Mouse (Mus musculus): ENCODE results near the gene Slco3a1. TPM values are rescaled to one million over a fixed set of nuclear protein-coding genes. Genes with fewer than 3 reads are reported as not detected.

Slco3a1 gene
- total RNA-seq, 2 experiments from 2014 or later = 3.3 to 4.4 TPM

GRCm38 (mm10) chr7:74399729-74400128 lies 154.9 kb downstream of the Slco3a1 start:
- no peak for ATAC-seq (replicated peaks; ENCODE audit: low FRiP score, poor library complexity, severe bottlenecking)

GRCm38 (mm10) chr7:74399154-74399553 lies 155.4 kb downstream of the Slco3a1 start:
- ATAC-seq (replicated peaks; ENCODE audit: low FRiP score, poor library complexity, severe bottlenecking) = no peak

- no peak for ATAC-seq (replicated peaks; ENCODE audit: low FRiP score, poor library complexity, severe bottlenecking)
Observed at GRCm38 (mm10) chr7:74398326-74398725, 156.3 kb downstream of the Slco3a1 start.

- ATAC-seq (replicated peaks; ENCODE audit: low FRiP score, poor library complexity, severe bottlenecking) = no peak
Observed at GRCm38 (mm10) chr7:74391451-74391873, 163.1 kb downstream of the Slco3a1 start.

GRCm38 (mm10) chr7:74389570-74389969 lies 165.0 kb downstream of the Slco3a1 start:
- no peak for ATAC-seq (replicated peaks; ENCODE audit: low FRiP score, poor library complexity, severe bottlenecking)

GRCm38 (mm10) chr7:74386257-74386656 lies 168.3 kb downstream of the Slco3a1 start:
- no peak for ATAC-seq (replicated peaks; ENCODE audit: low FRiP score, poor library complexity, severe bottlenecking)

- no peak for ATAC-seq (replicated peaks; ENCODE audit: low FRiP score, poor library complexity, severe bottlenecking)
Observed at GRCm38 (mm10) chr7:74383040-74383666, 171.4 kb downstream of the Slco3a1 start.

GRCm38 (mm10) chr7:74382286-74382685 lies 172.3 kb downstream of the Slco3a1 start:
- no peak for ATAC-seq (replicated peaks; ENCODE audit: low FRiP score, poor library complexity, severe bottlenecking)

GRCm38 (mm10) chr7:74381881-74382281 lies 172.7 kb downstream of the Slco3a1 start:
- ATAC-seq (replicated peaks; ENCODE audit: low FRiP score, poor library complexity, severe bottlenecking) = no peak

GRCm38 (mm10) chr7:74381051-74381450 lies 173.5 kb downstream of the Slco3a1 start:
- no peak for ATAC-seq (replicated peaks; ENCODE audit: low FRiP score, poor library complexity, severe bottlenecking)

GRCm38 (mm10) chr7:74377909-74378308 lies 176.7 kb downstream of the Slco3a1 start:
- ATAC-seq (replicated peaks; ENCODE audit: low FRiP score, poor library complexity, severe bottlenecking) = no peak

GRCm38 (mm10) chr7:74376397-74377044 lies 178.1 kb downstream of the Slco3a1 start:
- no peak for ATAC-seq (replicated peaks; ENCODE audit: low FRiP score, poor library complexity, severe bottlenecking)

GRCm38 (mm10) chr7:74375174-74375957 lies 179.2 kb downstream of the Slco3a1 start:
- ATAC-seq (replicated peaks; ENCODE audit: low FRiP score, poor library complexity, severe bottlenecking) = no peak

GRCm38 (mm10) chr7:74373056-74373455 lies 181.5 kb downstream of the Slco3a1 start:
- ATAC-seq (replicated peaks; ENCODE audit: low FRiP score, poor library complexity, severe bottlenecking) = no peak

- ATAC-seq (replicated peaks; ENCODE audit: low FRiP score, poor library complexity, severe bottlenecking) = no peak
Observed at GRCm38 (mm10) chr7:74372141-74372582, 182.4 kb downstream of the Slco3a1 start.

- no peak for ATAC-seq (replicated peaks; ENCODE audit: low FRiP score, poor library complexity, severe bottlenecking)
Observed at GRCm38 (mm10) chr7:74371656-74372055, 182.9 kb downstream of the Slco3a1 start.

- ATAC-seq (replicated peaks; ENCODE audit: low FRiP score, poor library complexity, severe bottlenecking) = no peak
Observed at GRCm38 (mm10) chr7:74371208-74371607, 183.4 kb downstream of the Slco3a1 start.

GRCm38 (mm10) chr7:74369657-74370056 lies 184.9 kb downstream of the Slco3a1 start:
- no peak for ATAC-seq (replicated peaks; ENCODE audit: low FRiP score, poor library complexity, severe bottlenecking)

GRCm38 (mm10) chr7:74368256-74368980 lies 186.2 kb downstream of the Slco3a1 start:
- no peak for ATAC-seq (replicated peaks; ENCODE audit: low FRiP score, poor library complexity, severe bottlenecking)

- no peak for ATAC-seq (replicated peaks; ENCODE audit: low FRiP score, poor library complexity, severe bottlenecking)
Observed at GRCm38 (mm10) chr7:74367350-74367749, 187.2 kb downstream of the Slco3a1 start.
